Mouse (Mus musculus) lung, embryonic 14.5 days (tissue): Measurements from ENCODE around the gene Lce1h. TPM values are rescaled to one million over a fixed set of nuclear protein-coding genes. Genes with fewer than 3 reads are reported as not detected.

ENCODE experiments used
- ATAC-seq: fragments of 200-750 bp; cut with Nextera tagmentation; 2 replicates; pipeline ENCODE4 v1.8.0; 2017; ENCODE audit warnings: mild to moderate bottlenecking, moderate TSS enrichment, moderate library complexity; ENCODE audit not compliant: insufficient read depth
- DNase-seq: peaks from one replicate; pipeline ENCODE4 v3.0.0-alpha.2; 2015
- H3K27ac ChIP-seq: fragments of 300-500 bp; sonication (generic); 2 replicates; pipeline ENCODE4 v1.5.1; 2014; ENCODE audit warnings: low read depth, mild to moderate bottlenecking, moderate library complexity
- H3K27me3 ChIP-seq: fragments of 300-500 bp; sonication (generic); 2 replicates; pipeline ENCODE4 v1.6.1; 2014; ENCODE audit warnings: low read length, control low read depth; ENCODE audit not compliant: insufficient read depth
- H3K36me3 ChIP-seq: fragments of 300-500 bp; sonication (generic); 2 replicates; pipeline ENCODE4 v1.6.1; 2014; ENCODE audit warnings: control low read depth; ENCODE audit not compliant: insufficient read depth
- H3K4me1 ChIP-seq: fragments of 300-500 bp; sonication (generic); 2 replicates; pipeline ENCODE4 v1.6.1; 2014; ENCODE audit warnings: antibody characterized with exemption, control low read depth; ENCODE audit not compliant: insufficient read depth
- H3K4me2 ChIP-seq: fragments of 300-500 bp; sonication (generic); 2 replicates; pipeline ENCODE4 v1.6.1; 2014; ENCODE audit warnings: mild to moderate bottlenecking
- H3K4me3 ChIP-seq: fragments of 300-500 bp; sonication (generic); 2 replicates; pipeline ENCODE4 v1.5.1; 2014; ENCODE audit warnings: low read depth, low read length
- H3K9ac ChIP-seq: fragments of 300-500 bp; sonication (generic); 2 replicates; pipeline ENCODE4 v1.6.1; 2014
- H3K9me3 ChIP-seq: fragments of 300-500 bp; sonication (generic); 2 replicates; pipeline ENCODE4 v1.6.1; 2016; ENCODE audit warnings: low read depth, low read length, control low read depth
- CTCF ChIP-seq: IDR thresholded peaks from 2 replicates; pipeline ENCODE4 v1.5.1; 2016; ENCODE audit warnings: antibody characterized with exemption, low read depth
- WGBS: fragments of 180-500 bp; shearing (Covaris S2); extraction: QIAGEN DNeasy Blood & Tissue Kit; methylation state at CpG from one replicate; pipeline ENCODE4 v1.1.7; 2014; 5-methylcytosine and 5-hydroxymethylcytosine counted together
- polyA plus RNA-seq: library from polyadenylated mRNA; unstranded; fragments of >200 nt; fragmentation: Nextera tagmentation; extraction: Ambion mirVana; gene quantifications from 2 replicates; pipeline ENCODE4 v1.2.1, GENCODE M21; 2014

Gene Lce1h
- not detected in 2 replicates for polyA plus RNA-seq

GRCm38 (mm10) chr3:92764965-92765364 lies at the start of gene Lce1h:
Gene Lce1h, minus strand, starts transcription at chr3:92765065.
- no peak for TF ChIP-seq CTCF
- Histone ChIP-seq H3K9me3 (no peaks in the 10 kb centered on the region), H3K27ac (no peak within 1 kb of the TSS), H3K4me3 (no peak within 1 kb of the TSS), H3K27me3 (no peaks in the 10 kb centered on the region), H3K36me3 (no peaks in the 10 kb centered on the region), H3K9ac (no peak within 1 kb of the TSS), H3K4me2 (no peak within 1 kb of the TSS), H3K4me1 (no peaks in the 10 kb centered on the region)
- no peak for DNase-seq
- 78% methylated on average over 1 of the region's 1 CpGs for WGBS
- ATAC-seq: no peak

- TF ChIP-seq CTCF: no peak
- Histone ChIP-seq H3K4me2 (no peak within 1 kb of the TSS), H3K27me3 (no peaks in the 10 kb centered on the region), H3K4me1 (no peaks in the 10 kb centered on the region), H3K27ac (no peak within 1 kb of the TSS), H3K4me3 (no peak within 1 kb of the TSS), H3K9ac (no peak within 1 kb of the TSS), H3K9me3 (no peaks in the 10 kb centered on the region), H3K36me3 (no peaks in the 10 kb centered on the region)
- ATAC-seq: no peak
- no peak for DNase-seq
Measured at GRCm38 (mm10) chr3:92807791-92808190, 42.9 kb upstream of the Lce1h start, which contains the start of gene Lce1k. Gene Lce1k, minus strand, starts transcription at chr3:92807891.

GRCm38 (mm10) chr3:92790414-92790813 lies 25.5 kb upstream of the Lce1h start, which contains the start of gene Lce1j:
Gene Lce1j, minus strand, starts transcription at chr3:92790514.
- no peak for DNase-seq

DNA sequence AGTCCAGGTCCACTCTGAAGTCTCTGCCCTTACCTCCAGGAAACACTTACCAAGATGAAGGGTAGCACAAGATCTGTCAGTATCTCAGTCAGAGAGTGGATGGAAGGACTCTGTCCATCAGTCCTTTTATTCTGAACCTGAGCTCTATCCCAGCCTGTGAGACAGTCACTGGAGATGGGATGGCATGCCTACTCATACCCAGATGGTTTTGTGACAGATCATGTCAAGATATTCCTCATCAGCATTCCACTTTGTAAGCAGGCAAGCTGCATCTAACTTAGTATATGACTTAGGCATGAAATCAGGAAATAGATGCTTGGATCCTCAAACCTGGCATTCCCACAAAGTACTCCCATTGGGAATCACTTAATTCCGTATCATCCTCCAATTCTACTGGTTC lies 13.9 kb upstream of the Lce1h start, which contains the start of gene Lce1i:
Gene Lce1i, minus strand, starts transcription at position 101 of the 400 bp plus-strand sequence.
- Histone ChIP-seq H3K4me3 (no peak within 1 kb of the TSS), H3K27ac (no peak within 1 kb of the TSS), H3K4me1 (no peaks in the 10 kb centered on the region), H3K27me3 (no peaks in the 10 kb centered on the region), H3K9me3 (no peaks in the 10 kb centered on the region), H3K4me2 (no peak within 1 kb of the TSS), H3K9ac (no peak within 1 kb of the TSS), H3K36me3 (no peaks in the 10 kb centered on the region)
- no peak for TF ChIP-seq CTCF
- 89% methylated on average over 1 of the region's 1 CpGs for WGBS
- ATAC-seq (no peak), DNase-seq (no peak)

More at GRCm38 (mm10) chr3:92790414-92790813, 25.5 kb upstream of the Lce1h start, which contains the start of gene Lce1j:
- no peak for ATAC-seq
- Histone ChIP-seq H3K4me3 (no peak within 1 kb of the TSS), H3K27ac (no peak within 1 kb of the TSS), H3K27me3 (no peaks in the 10 kb centered on the region), H3K4me2 (no peak within 1 kb of the TSS), H3K9ac (no peak within 1 kb of the TSS), H3K36me3 (no peaks in the 10 kb centered on the region), H3K4me1 (no peaks in the 10 kb centered on the region), H3K9me3 (no peaks in the 10 kb centered on the region)
- TF ChIP-seq CTCF: no peak
- 59% methylated on average over 1 of the region's 1 CpGs for WGBS

DNA sequence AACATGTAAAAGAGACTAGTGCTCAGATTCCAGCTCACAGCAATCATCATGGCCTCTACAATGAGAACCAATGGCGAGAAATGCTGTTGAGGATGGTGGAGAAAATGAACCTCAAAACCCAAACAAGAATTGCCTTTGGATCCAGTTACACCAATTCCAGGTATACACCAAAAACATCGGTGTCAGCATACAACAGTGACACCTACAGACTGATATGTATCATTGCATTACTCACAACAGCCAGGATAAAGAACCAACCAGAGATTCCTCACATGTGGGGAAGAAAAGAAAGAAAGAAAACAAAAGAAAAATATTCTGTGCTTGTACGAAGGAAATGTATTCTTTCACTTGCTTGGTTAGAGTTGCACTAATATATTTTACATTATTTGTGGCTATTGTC lies 6.7 kb upstream of the Lce1h start:
- WGBS: 19% methylated on average over 3 of the region's 3 CpGs
- no peak for ATAC-seq

GRCm38 (mm10) chr3:92753197-92753596 lies 11.7 kb downstream of the Lce1h start:
- Histone ChIP-seq H3K9ac (no peak overlapping the region), H3K9me3 (no peaks in the 10 kb centered on the region), H3K27ac (no peak overlapping the region), H3K36me3 (no peaks in the 10 kb centered on the region), H3K4me2 (no peak overlapping the region), H3K27me3 (no peaks in the 10 kb centered on the region), H3K4me1 (no peaks in the 10 kb centered on the region), H3K4me3 (no peak overlapping the region)
- 0 out of 2 replicates have a peak, but pooled peaks have one; percentile 11 for TF ChIP-seq CTCF
- DNase-seq: peak; percentile 1
- 36% methylated on average over 3 of the region's 3 CpGs for WGBS
- no peak for ATAC-seq

More for the DNA sequence above, 6.7 kb upstream of the Lce1h start:
- DNase-seq: peak; percentile 18
- no peaks in the 10 kb centered on the region for H3K36me3 ChIP-seq
- no peaks in the 10 kb centered on the region for H3K27me3 ChIP-seq
- H3K9ac ChIP-seq: no peak overlapping the region
- no peak overlapping the region for H3K4me3 ChIP-seq
- H3K4me2 ChIP-seq: no peak overlapping the region
- H3K27ac ChIP-seq: no peak overlapping the region
- peak; percentile 54 for TF ChIP-seq CTCF
- H3K4me1 ChIP-seq: no peaks in the 10 kb centered on the region
- H3K9me3 ChIP-seq: no peaks in the 10 kb centered on the region

GRCm38 (mm10) chr3:92752238-92752637 lies 12.6 kb downstream of the Lce1h start, which contains the start of gene Lce1g:
Gene Lce1g, minus strand, starts transcription at chr3:92752338.
- H3K27me3 ChIP-seq: no peaks in the 10 kb centered on the region
- no peak for TF ChIP-seq CTCF
- H3K36me3 ChIP-seq: no peaks in the 10 kb centered on the region
- H3K4me2 ChIP-seq: no peak within 1 kb of the TSS
- H3K27ac ChIP-seq: no peak within 1 kb of the TSS
- ATAC-seq (no peak), DNase-seq (no peak)
- H3K4me1 ChIP-seq: no peaks in the 10 kb centered on the region
- H3K9ac ChIP-seq: no peak within 1 kb of the TSS
- 79% methylated on average over 1 of the region's 1 CpGs for WGBS
- no peak within 1 kb of the TSS for H3K4me3 ChIP-seq
- no peaks in the 10 kb centered on the region for H3K9me3 ChIP-seq
